ENCODE assay signal across 19 mouse cellular contexts in the genomic region with DNA sequence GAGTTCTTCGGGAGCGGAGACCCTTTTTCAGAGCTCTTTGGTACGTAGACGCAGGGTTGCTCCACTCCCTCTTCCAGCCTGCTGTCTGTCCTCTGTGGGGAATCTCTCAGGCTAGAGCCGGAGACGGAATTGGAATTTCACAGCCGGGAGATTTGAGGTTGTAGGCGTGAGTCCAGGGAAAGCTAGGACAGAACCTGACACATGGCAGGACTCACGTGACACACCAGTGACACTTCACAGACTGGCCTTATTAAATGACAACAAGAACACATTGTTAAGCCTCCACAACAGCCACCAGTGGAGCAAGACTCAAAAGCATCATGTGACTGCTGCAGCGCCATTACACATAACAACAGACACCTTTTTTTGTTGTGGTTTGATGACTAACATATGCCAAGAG. TPM values are rescaled to one million over a fixed set of nuclear protein-coding genes. Genes with fewer than 3 reads are reported as not detected.
DNase-seq lines count a peak whose midpoint lies in the region; ATAC-seq lines count a peak whose summit lies in the region.
"Had no signal": no experiment of that assay in that cellular context is flagged by ENCODE, and none has a peak within 500 bp of the region (broad histone marks: within the 10 kb centered on the region; RNA-seq: fewer than 3 reads in every experiment).

No protein-coding gene starts in this region.

- no peak overlapping the region for H3K4me3 ChIP-seq in heart, embryonic 10.5 days
- H3K4me3 ChIP-seq: embryonic facial prominence, embryonic 12.5 days; forebrain, embryonic 10.5 days; limb, embryonic 15.5 days had no signal

- H3K27me3 ChIP-seq in heart, embryonic 10.5 days (ENCODE audit: insufficient read depth, poor library complexity, severe bottlenecking) = no peaks in the 10 kb centered on the region
- H3K27me3 ChIP-seq: embryonic facial prominence, embryonic 12.5 days; limb, embryonic 15.5 days had no signal

- H3K9me3 ChIP-seq in heart, embryonic 10.5 days = no peaks in the 10 kb centered on the region
- H3K9me3 ChIP-seq: embryonic facial prominence, embryonic 12.5 days; forebrain, embryonic 10.5 days; limb, embryonic 15.5 days had no signal

- 76% methylated on average over 10 of the region's 10 CpGs for WGBS in heart, embryonic 10.5 days

- H3K4me1 ChIP-seq in heart, embryonic 10.5 days = peaks cover 32% of the 10 kb centered on the region

- no peak overlapping the region for H3K27ac ChIP-seq in heart, embryonic 10.5 days
- H3K27ac ChIP-seq: embryonic facial prominence, embryonic 12.5 days; forebrain, embryonic 10.5 days; hindbrain, embryonic 14.5 days; limb, embryonic 15.5 days had no signal

- no peak for ATAC-seq in cerebellum, adult (ENCODE audit: insufficient number of reproducible peaks, low FRiP score, low TSS enrichment)
- ATAC-seq: intestine, postnatal 0 days had no signal

- DNase-seq in cerebellum, adult 11-12 months = peak; percentile 63
- DNase-seq in heart, adult 8-10 months (ENCODE audit: low spot score) = peak; percentile 68
- no peak for DNase-seq in heart, embryonic 10.5 days (ENCODE audit: low spot score)
- peak; percentile 72 for DNase-seq in right cerebral cortex, adult 18-20 months
- DNase-seq in right cerebral cortex, adult 2 months (ENCODE audit: low spot score in 2 of 2) = no peak
- peak; percentile 7 for DNase-seq in naive thymus-derived CD4-positive, alpha-beta T cell, adult 2 months (ENCODE audit: low read depth)
- DNase-seq in Muller cell, postnatal 12 days (ENCODE audit: inconsistent ontology term) = no peak
- DNase-seq: kidney, postnatal 25 days; lung, adult 2 months; midbrain, embryonic 14.5 days had no signal

- H3K36me3 ChIP-seq in heart, embryonic 10.5 days = peaks cover 38% of the 10 kb centered on the region

RNA-seq across cellular contexts. Expression of a gene that starts 3.4 kb away (rescaled TPM):
- total RNA-seq in heart, adult 8-10 months (2022) = 100 to 1,000 TPM; 102 to 135 (median 117) TPM
- 24.5 and 32.4 TPM in 2 replicates for polyA plus RNA-seq in heart, embryonic 10.5 days (2016; fragmentation: Nextera tagmentation; extraction: Ambion mirVana)

RNA-seq across cellular contexts. Expression of a gene that starts 7.7 kb away (rescaled TPM):
- total RNA-seq in heart, adult 8-10 months (2022) = not detected
- not detected in 2 replicates for polyA plus RNA-seq in heart, embryonic 10.5 days (2016; fragmentation: Nextera tagmentation; extraction: Ambion mirVana)
- total RNA-seq: adrenal gland, adult 18-20 months had no signal
- polyA plus RNA-seq: embryonic facial prominence, embryonic 12.5 days; forebrain, embryonic 10.5 days; hindbrain, embryonic 14.5 days; intestine, postnatal 0 days; limb, embryonic 15.5 days; lung, adult 2 months; midbrain, embryonic 14.5 days; neural tube, embryonic 11.5 days had no signal

RNA-seq across cellular contexts. Expression of a gene that starts 19.9 kb away (rescaled TPM):
- total RNA-seq in heart, adult 8-10 months (2022) = 1,000 to 10,000 TPM in 1 of 4 experiments, 100 to 1,000 TPM in 3; 786 to 1,317 (median 908) TPM
- 35.2 and 50.8 TPM in 2 replicates for polyA plus RNA-seq in heart, embryonic 10.5 days (2016; fragmentation: Nextera tagmentation; extraction: Ambion mirVana)

RNA-seq across cellular contexts. Expression of a gene that starts 24.7 kb away (rescaled TPM):
- total RNA-seq in heart, adult 8-10 months (2022) = 1 to 10 TPM; 1.4 to 3.2 (median 1.8) TPM
- polyA plus RNA-seq in heart, embryonic 10.5 days (2016; fragmentation: Nextera tagmentation; extraction: Ambion mirVana) = 0.70 and 0.84 TPM in 2 replicates
- total RNA-seq: granulocyte monocyte progenitor cell, adult 5-6 weeks had no signal

RNA-seq across cellular contexts. Expression of a gene that starts 29.0 kb away (rescaled TPM):
- total RNA-seq in heart, adult 8-10 months (2022) = 10 to 100 TPM; 29.3 to 44.0 (median 36.4) TPM
- polyA plus RNA-seq in heart, embryonic 10.5 days (2016; fragmentation: Nextera tagmentation; extraction: Ambion mirVana) = 103 and 131 TPM in 2 replicates

Comparison
In these comparisons a context has a peak if more than half of its experiments do, and no peak if none do; other contexts are left out.
1. DNase-seq: peak in cerebellum, adult 11-12 months (single experiment), heart, adult 8-10 months (single experiment), right cerebral cortex, adult 18-20 months (single experiment) and naive thymus-derived CD4-positive, alpha-beta T cell, adult 2 months (single experiment); none in heart, embryonic 10.5 days (single experiment), right cerebral cortex, adult 2 months (0 of 2) and Muller cell, postnatal 12 days (single experiment).